Mouse (Mus musculus): ENCODE data around the gene Wdfy3. TPM values are rescaled to one million over a fixed set of nuclear protein-coding genes. Genes with fewer than 3 reads are reported as not detected.

The Wdfy3 gene
- polyA plus RNA-seq, 1 experiment from 2014 or later, result 15.1 TPM

GRCm38 (mm10) chr5:102032594-102033240 lies 37.0 kb downstream of the Wdfy3 start:
- peaks cover 58% of the 10 kb centered on the region for H3K36me3 ChIP-seq (ENCODE audit: insufficient read depth, low read length)
- no peak overlapping the region for H3K4me2 ChIP-seq (ENCODE audit: low read length)
- no peaks in the 10 kb centered on the region for H3K27me3 ChIP-seq (ENCODE audit: insufficient read depth, low read length)
- no peaks in the 10 kb centered on the region for H3K9me3 ChIP-seq (replicated peaks; ENCODE audit: low read length)
- WGBS, result 71% methylated on average over 22 of the region's 22 CpGs
- no peak overlapping the region for H3K9ac ChIP-seq (ENCODE audit: low read depth, low read length)
- no peak for ATAC-seq (replicated peaks; ENCODE audit: low FRiP score, low read depth)
- no peaks in the 10 kb centered on the region for H3K4me1 ChIP-seq (replicated peaks; ENCODE audit: insufficient read depth, low read length)
- DNase-seq (ENCODE audit: low spot score), result no peak
- H3K4me3 ChIP-seq (replicated peaks; ENCODE audit: low read depth, low read length), result no peak overlapping the region
- TF ChIP-seq CTCF (IDR thresholded peaks at IDR 0.05; ENCODE audit: low read depth), result no peak
- H3K27ac ChIP-seq, result no peak overlapping the region

- H3K4me1 ChIP-seq (replicated peaks; ENCODE audit: insufficient read depth, low read length), result no peaks in the 10 kb centered on the region
- H3K9me3 ChIP-seq (replicated peaks; ENCODE audit: low read length), result no peaks in the 10 kb centered on the region
- H3K9ac ChIP-seq (ENCODE audit: low read depth, low read length), result no peak overlapping the region
- H3K27ac ChIP-seq, result no peak overlapping the region
- ATAC-seq (replicated peaks; ENCODE audit: low FRiP score, low read depth) (no peak), DNase-seq (ENCODE audit: low spot score) (no peak)
- H3K27me3 ChIP-seq (ENCODE audit: insufficient read depth, low read length), result no peaks in the 10 kb centered on the region
- TF ChIP-seq CTCF (IDR thresholded peaks at IDR 0.05; ENCODE audit: low read depth), result no peak
- WGBS, result 89% methylated on average over 3 of the region's 3 CpGs
- no peak overlapping the region for H3K4me3 ChIP-seq (replicated peaks; ENCODE audit: low read depth, low read length)
- peaks cover 56% of the 10 kb centered on the region for H3K36me3 ChIP-seq (ENCODE audit: insufficient read depth, low read length)
- no peak overlapping the region for H3K4me2 ChIP-seq (ENCODE audit: low read length)
Observed at GRCm38 (mm10) chr5:102032191-102032590, 37.5 kb downstream of the Wdfy3 start.

- no peak overlapping the region for H3K9ac ChIP-seq (ENCODE audit: low read depth, low read length)
- H3K9me3 ChIP-seq (replicated peaks; ENCODE audit: low read length), result no peaks in the 10 kb centered on the region
- WGBS, result 93% methylated on average over 11 of the region's 11 CpGs
- no peak for TF ChIP-seq CTCF (IDR thresholded peaks at IDR 0.05; ENCODE audit: low read depth)
- no peaks in the 10 kb centered on the region for H3K4me1 ChIP-seq (replicated peaks; ENCODE audit: insufficient read depth, low read length)
- ATAC-seq (replicated peaks; ENCODE audit: low FRiP score, low read depth) (no peak), DNase-seq (ENCODE audit: low spot score) (no peak)
- no peak overlapping the region for H3K27ac ChIP-seq
- H3K4me3 ChIP-seq (replicated peaks; ENCODE audit: low read depth, low read length), result no peak overlapping the region
- H3K27me3 ChIP-seq (ENCODE audit: insufficient read depth, low read length), result no peaks in the 10 kb centered on the region
- no peaks in the 10 kb centered on the region; the same call in 1 of the 2 replicates for H3K36me3 ChIP-seq (ENCODE audit: insufficient read depth, low read length)
- no peak overlapping the region for H3K4me2 ChIP-seq (ENCODE audit: low read length)
Observed at GRCm38 (mm10) chr5:102023376-102023775, 46.3 kb downstream of the Wdfy3 start.

GRCm38 (mm10) chr5:102022018-102022898 lies 47.5 kb downstream of the Wdfy3 start:
- no peak for TF ChIP-seq CTCF (IDR thresholded peaks at IDR 0.05; ENCODE audit: low read depth)
- Histone ChIP-seq H3K36me3 (ENCODE audit: insufficient read depth, low read length) (no peaks in the 10 kb centered on the region; the same call in 1 of the 2 replicates), H3K9me3 (replicated peaks; ENCODE audit: low read length) (no peaks in the 10 kb centered on the region), H3K27ac (no peak overlapping the region), H3K27me3 (ENCODE audit: insufficient read depth, low read length) (no peaks in the 10 kb centered on the region), H3K4me2 (ENCODE audit: low read length) (no peak overlapping the region), H3K9ac (ENCODE audit: low read depth, low read length) (no peak overlapping the region), H3K4me3 (replicated peaks; ENCODE audit: low read depth, low read length) (no peak overlapping the region), H3K4me1 (replicated peaks; ENCODE audit: insufficient read depth, low read length) (no peaks in the 10 kb centered on the region)
- no peak for ATAC-seq (replicated peaks; ENCODE audit: low FRiP score, low read depth)
- no peak for DNase-seq (ENCODE audit: low spot score)
- WGBS, result 76% methylated on average over 16 of the region's 16 CpGs

- TF ChIP-seq CTCF (IDR thresholded peaks at IDR 0.05; ENCODE audit: low read depth), result no peak
- WGBS, result 89% methylated on average over 8 of the region's 8 CpGs
- ATAC-seq (replicated peaks; ENCODE audit: low FRiP score, low read depth) (no peak), DNase-seq (ENCODE audit: low spot score) (no peak)
- H3K36me3 ChIP-seq (ENCODE audit: insufficient read depth, low read length), result peaks cover 10% of the 10 kb centered on the region; the same call in 1 of the 2 replicates
- no peaks in the 10 kb centered on the region for H3K27me3 ChIP-seq (ENCODE audit: insufficient read depth, low read length)
- H3K9me3 ChIP-seq (replicated peaks; ENCODE audit: low read length), result 0 out of 2 replicates have a peak, but pooled peaks cover 3% of the 10 kb centered on the region
- no peak overlapping the region for H3K27ac ChIP-seq
- H3K4me2 ChIP-seq (ENCODE audit: low read length), result no peak overlapping the region
- no peaks in the 10 kb centered on the region for H3K4me1 ChIP-seq (replicated peaks; ENCODE audit: insufficient read depth, low read length)
- no peak overlapping the region for H3K9ac ChIP-seq (ENCODE audit: low read depth, low read length)
- no peak overlapping the region for H3K4me3 ChIP-seq (replicated peaks; ENCODE audit: low read depth, low read length)
Observed at GRCm38 (mm10) chr5:102014235-102014634, 55.5 kb downstream of the Wdfy3 start.

GRCm38 (mm10) chr5:102013781-102014180 lies 55.9 kb downstream of the Wdfy3 start:
- WGBS, result 93% methylated on average over 7 of the region's 7 CpGs
- Histone ChIP-seq H3K4me2 (ENCODE audit: low read length) (no peak overlapping the region), H3K9ac (ENCODE audit: low read depth, low read length) (no peak overlapping the region), H3K27me3 (ENCODE audit: insufficient read depth, low read length) (no peaks in the 10 kb centered on the region), H3K4me3 (replicated peaks; ENCODE audit: low read depth, low read length) (no peak overlapping the region), H3K4me1 (replicated peaks; ENCODE audit: insufficient read depth, low read length) (no peaks in the 10 kb centered on the region), H3K9me3 (replicated peaks; ENCODE audit: low read length) (0 out of 2 replicates have a peak, but pooled peaks cover 3% of the 10 kb centered on the region), H3K27ac (no peak overlapping the region), H3K36me3 (ENCODE audit: insufficient read depth, low read length) (peaks cover 10% of the 10 kb centered on the region; the same call in 1 of the 2 replicates)
- ATAC-seq (replicated peaks; ENCODE audit: low FRiP score, low read depth) (no peak), DNase-seq (ENCODE audit: low spot score) (no peak)
- TF ChIP-seq CTCF (IDR thresholded peaks at IDR 0.05; ENCODE audit: low read depth), result no peak

Data from kidney, postnatal 0 days (tissue).